Mouse (Mus musculus): ENCODE results near the gene Lonp2.

Gene Lonp2

DNA sequence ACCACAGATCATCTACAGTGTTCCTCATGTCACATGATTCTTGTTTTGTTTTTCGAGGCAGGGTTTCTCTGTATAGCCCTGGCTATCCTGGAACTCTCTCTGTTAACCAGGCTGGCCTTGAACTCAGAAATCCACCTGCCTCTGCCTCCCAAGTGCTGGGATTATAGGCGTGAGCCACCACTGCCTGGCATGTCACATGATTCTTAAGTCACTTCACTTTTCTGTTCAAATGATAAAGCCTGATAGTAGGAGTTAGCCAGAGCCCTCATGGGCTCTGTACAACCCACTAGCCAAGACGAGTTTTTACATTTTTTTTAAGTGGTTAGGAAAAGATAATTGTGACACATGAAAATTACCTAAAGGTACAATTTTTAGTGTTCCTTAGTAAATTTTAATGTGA lies 134.8 kb downstream of the Lonp2 start:
- DNase-seq = no peak

DNA sequence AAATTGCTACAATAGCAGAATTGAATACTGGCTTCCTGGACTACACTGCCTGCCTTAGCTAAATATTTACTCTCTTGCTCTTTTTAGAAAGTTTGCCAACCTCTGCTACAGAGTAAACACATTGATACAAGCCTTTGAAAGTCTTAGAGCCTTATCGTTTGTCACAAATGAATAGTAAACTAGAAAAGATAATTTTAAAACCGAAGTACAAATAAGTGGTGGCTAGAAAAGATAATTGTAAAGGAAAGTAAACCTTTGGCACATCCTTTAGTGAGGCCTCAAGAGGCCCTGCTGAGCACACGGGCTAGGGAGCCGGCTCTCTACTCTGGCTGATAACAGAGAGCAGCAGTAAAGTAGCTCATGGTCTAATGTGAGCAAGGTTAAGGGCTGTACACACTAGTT lies 135.2 kb downstream of the Lonp2 start:
- no peak for DNase-seq

DNA sequence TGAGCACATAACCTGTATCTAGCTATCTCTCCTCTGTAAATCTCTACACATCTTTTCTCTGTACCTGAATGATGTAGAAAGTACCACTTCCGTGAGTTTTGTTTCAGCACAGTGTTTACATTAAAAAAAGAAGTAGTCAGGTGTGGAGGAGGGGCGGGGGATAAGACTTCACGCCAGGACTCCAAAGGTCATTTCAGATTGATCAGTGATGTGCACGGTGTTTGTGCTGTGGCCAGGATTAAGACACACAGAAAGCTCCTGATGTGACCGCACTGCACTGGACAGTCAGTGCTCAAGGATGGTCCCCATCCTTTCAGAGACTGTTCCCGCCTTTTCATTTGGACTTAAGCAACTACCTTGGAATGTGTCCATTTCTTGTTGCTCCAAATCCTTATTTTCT lies 136.9 kb downstream of the Lonp2 start:
- DNase-seq = no peak

DNA sequence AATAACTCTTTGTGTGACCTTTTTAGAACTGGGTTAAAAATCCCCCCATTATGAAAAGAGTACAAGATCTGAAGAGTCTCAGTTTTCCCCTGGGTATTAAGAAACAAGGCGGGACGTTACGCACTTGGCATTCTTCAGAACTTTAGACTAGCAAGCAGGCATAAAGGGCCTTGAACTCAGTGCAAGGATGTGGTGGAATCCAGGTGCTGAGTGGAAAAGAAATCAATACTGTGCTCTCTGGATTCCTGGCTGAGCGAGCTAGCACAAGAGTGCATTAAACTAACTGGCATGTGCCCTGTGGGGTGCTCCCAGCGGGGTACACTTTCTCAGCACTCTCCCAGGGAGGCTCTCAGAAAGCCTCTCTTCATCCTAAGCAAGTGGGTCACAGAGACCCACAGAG lies 139.0 kb downstream of the Lonp2 start:
- no peak for DNase-seq

DNA sequence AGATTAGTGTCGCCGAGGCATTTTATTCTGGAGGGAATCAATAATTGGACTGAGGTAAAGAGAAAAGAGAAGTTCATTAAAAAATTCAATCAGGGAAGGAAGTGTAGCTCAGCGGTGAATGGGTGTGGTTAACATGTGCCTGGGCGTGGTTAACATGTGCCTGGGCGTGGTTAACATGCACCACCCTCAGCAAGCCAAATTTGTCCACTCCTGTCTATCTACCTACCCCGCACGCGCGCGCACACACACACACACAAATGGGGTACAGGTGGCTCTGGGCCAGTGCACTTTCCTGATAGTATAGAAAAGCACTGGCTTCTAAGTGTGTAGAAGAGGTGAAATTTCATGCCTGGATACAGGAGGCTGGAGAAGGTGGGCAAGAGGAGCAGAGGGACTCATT lies 141.3 kb downstream of the Lonp2 start:
- no peak for DNase-seq

DNA sequence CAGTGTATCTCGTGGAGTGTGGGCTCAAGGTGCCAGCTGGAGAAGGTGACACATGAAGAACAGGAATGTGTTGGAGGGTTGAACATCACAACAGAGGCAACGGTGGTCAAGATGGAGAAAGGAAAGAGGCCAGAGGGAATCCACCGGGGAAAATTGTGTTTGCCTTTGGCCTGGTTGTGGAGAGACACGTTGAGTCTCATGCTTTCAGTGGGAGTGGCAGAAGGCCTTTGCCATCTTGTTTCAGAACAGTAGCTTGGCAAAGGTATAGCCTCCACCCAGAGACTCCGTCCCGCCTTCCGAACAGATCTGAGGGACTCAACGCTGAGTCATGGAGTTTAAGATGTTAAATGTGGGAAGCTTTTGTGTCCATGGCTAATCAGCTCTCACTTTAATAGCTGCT lies 141.8 kb downstream of the Lonp2 start:
- no peak for DNase-seq

DNA sequence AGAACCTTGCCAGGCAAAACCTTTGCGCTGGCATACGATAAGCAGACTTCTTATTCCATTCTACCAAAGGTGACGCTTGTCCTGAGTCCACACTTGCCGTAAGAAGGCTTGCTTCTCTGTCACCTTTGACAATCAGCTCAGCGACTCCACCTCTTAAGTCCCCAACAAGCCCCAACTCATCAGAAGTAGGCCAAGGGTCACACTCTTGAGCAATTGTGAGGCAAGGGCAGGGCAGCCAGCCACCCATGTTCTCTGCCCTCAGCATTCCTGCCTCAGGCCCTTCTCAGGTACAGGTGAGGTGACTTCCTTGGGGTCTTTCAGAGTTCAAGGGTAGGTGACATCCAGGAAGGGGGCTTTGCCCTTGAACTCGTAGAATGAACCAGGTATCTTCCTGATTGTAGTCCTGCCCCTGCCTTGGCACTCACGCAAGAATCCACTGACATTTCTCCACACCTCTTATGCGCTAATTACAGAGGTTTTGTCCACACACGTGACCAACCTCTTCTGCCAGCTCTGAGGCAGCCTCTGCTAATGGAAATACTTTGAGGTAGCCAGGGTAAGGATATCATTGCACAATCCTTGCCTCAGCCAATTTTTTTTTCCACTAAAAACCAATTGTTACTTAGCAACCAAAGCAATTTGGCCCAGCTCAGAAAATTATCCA lies 142.8 kb downstream of the Lonp2 start:
- peak; percentile 65 for DNase-seq

DNA sequence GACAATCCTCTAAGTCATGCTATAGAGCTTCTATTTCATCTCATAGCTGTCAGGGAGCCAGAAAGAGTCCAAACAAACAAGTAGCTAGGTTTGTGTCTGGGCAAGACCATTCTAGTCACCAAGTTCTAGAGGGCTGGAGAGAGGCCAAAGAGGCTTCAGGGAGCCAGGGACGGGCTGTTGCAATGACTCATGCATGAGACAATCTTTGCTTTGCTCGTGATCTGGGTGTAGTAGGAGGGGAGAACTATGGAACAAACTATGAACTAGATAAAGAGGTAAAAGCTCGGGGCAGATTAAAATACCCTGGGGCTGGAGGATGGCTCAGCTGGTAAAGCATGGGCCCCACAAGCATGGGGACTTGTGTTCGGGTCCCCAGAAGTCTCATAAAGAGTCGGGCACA lies 144.7 kb downstream of the Lonp2 start:
- peak; percentile 75 for DNase-seq

DNA sequence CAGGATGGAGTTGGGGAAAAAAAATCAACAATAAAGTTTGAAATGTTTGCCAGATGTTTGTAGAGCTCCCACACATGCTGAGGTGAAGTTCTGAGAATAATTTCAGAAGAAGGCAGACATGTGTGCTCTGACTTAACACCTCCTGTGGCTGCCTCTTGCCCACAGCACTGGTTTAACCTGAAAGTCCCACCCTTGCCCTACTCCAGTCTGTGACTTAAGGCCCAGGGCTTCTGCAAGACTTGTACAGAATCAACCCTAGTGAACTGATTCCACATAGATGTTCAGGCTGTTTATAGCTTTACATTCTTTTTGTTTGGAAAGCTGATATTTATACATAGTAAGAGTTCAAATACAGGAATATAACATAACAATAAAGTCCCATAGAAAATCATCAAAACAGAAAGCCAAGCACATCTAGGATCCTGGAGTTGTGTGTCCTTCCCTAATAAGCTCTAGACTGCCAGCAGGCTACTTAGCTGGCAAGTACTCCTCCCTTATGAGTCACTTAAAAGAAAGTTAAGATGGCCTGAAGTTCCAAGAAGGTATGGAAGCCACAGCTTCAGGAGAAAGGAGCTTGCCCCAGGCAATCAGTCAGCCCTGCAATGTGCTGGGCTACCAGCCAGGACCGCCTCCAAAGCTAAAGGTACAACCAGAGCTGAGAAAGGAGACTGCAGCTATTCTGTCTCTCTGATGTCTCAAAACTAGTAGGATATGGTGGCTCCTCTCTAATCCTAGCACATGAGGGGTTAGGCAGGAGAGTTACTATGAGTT lies 146.3 kb downstream of the Lonp2 start:
- no peak for DNase-seq

Data from lung, postnatal 14 days (tissue).